ENCODE assay signal across 8 mouse cellular contexts in the genomic region with DNA sequence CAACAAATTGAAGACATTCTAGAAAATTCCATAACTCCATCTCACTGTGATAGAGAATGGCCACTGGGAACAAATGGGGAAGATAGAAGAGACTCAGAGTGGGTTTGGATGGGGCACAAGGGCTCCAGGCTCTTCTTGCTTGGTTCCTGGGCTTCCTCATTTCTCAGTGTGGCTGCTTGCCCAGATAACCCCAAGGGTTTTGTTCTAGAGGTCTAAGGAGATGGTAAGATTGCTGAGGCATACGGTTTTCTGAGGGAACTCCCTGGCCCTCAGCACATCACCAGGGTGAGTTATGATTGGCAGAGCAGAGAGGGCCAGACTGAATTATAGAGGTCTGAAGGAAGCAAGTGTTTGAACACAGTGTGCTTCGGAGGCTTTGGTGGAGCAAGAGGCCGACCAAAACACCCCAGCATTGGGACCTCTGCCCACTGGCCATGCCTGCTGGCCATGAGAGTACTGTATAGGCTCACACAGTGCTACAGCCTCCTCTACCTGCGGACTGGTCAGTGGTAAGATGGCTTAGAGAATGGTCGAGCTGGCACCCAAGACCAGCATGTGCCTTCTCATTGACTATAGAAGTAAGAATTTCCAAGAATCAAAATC. TPM values are rescaled to one million over a fixed set of nuclear protein-coding genes. Genes with fewer than 3 reads are reported as not detected.
A peak's percentile ranks its signal among the peaks of the same experiment; 100 is the strongest.
DNase-seq lines count a peak whose midpoint lies in the region; ATAC-seq and TF ChIP-seq lines count a peak whose summit lies in the region.
"Not testable (repeated sequence)": the region's sequence is repeated elsewhere in the genome, so short reads cannot be mapped to it uniquely, and the experiment has no call there.
"Had no signal": no experiment of that assay in that cellular context is flagged by ENCODE, and none has a peak within 500 bp of the region (broad histone marks: within the 10 kb centered on the region; RNA-seq: fewer than 3 reads in every experiment).

No protein-coding gene starts in this region.

- H3K4me1 ChIP-seq in bone marrow macrophage, adult 2 months (ENCODE audit: control insufficient read depth, insufficient read depth, low read length) = peaks cover 19% of the 10 kb centered on the region

- not testable (repeated sequence) for H3K4me3 ChIP-seq in bone marrow macrophage, adult 2 months (ENCODE audit: insufficient read depth, low read length)

- H3K27ac ChIP-seq in bone marrow macrophage, adult 2 months (ENCODE audit: insufficient read depth, low read depth, low read length) = peak overlapping the region; percentile 61

- not testable (repeated sequence) for TF ChIP-seq POLR2A in bone marrow macrophage, adult 2 months (IDR thresholded peaks at IDR 0.05; ENCODE audit: borderline replicate concordance, low read depth, low read length)

- not testable (repeated sequence) for TF ChIP-seq CTCF in bone marrow macrophage, adult 2 months (IDR thresholded peaks at IDR 0.05; ENCODE audit: low read depth, low read length)

- peak; percentile 4 for DNase-seq in MEL-GATA-1-ER (ENCODE audit: extremely low read depth, low read depth)
- DNase-seq in cerebellum, postnatal 10 days = peak; percentile 80 to 84
- peak; percentile 4 to 40 for DNase-seq in heart, adult 9 months (ENCODE audit: low spot score in 2 of 2)

- peak; percentile 93 for ATAC-seq in common myeloid progenitor, adult 5-6 weeks (replicated peaks; ENCODE audit: low read depth, poor library complexity, severe bottlenecking)
- ATAC-seq in megakaryocyte progenitor cell, adult 5-6 weeks (replicated peaks; ENCODE audit: poor library complexity) = peak; percentile 78

RNA-seq across cellular contexts. Expression of a gene that starts 25.3 kb away (rescaled TPM):
- polyA plus RNA-seq in bone marrow macrophage, adult 2 months (2012; ENCODE audit: insufficient read depth, insufficient read length, missing spikeins) = 0.91 and 1.1 TPM in 2 replicates
- 1.5 and 2.0 TPM in 2 replicates for total RNA-seq in common myeloid progenitor, adult 5-6 weeks (2017)
- total RNA-seq in megakaryocyte progenitor cell, adult 5-6 weeks (2015) = 1.5 and 2.4 TPM in 2 replicates
- 1.00 and 1.8 TPM in 2 replicates for total RNA-seq in megakaryocyte progenitor cell, adult 5-6 weeks (2017)
- polyA plus RNA-seq: erythroblast, embryonic 14.5 days; inflammation-experienced regulatory T-cells, adult 6 months had no signal

Comparison
In these comparisons a context has a peak if more than half of its experiments do, and no peak if none do; other contexts are left out.
1. DNase-seq: peak in every context shown above with its lines; median percentile 82 in cerebellum, postnatal 10 days; 22 in heart, adult 9 months; 4 in MEL-GATA-1-ER.